Mouse (Mus musculus): ENCODE data around the gene Myo9a. TPM values are rescaled to one million over a fixed set of nuclear protein-coding genes. Genes with fewer than 3 reads are reported as not detected.

The Myo9a gene
- polyA plus RNA-seq (2015; fragmentation: Illumina TruSeq; extraction: RNeasy Lipid Tissue Mini Kit (QIAGEN cat#74804); ENCODE audit: low read depth, low replicate concordance), result 26.6 TPM

DNA sequence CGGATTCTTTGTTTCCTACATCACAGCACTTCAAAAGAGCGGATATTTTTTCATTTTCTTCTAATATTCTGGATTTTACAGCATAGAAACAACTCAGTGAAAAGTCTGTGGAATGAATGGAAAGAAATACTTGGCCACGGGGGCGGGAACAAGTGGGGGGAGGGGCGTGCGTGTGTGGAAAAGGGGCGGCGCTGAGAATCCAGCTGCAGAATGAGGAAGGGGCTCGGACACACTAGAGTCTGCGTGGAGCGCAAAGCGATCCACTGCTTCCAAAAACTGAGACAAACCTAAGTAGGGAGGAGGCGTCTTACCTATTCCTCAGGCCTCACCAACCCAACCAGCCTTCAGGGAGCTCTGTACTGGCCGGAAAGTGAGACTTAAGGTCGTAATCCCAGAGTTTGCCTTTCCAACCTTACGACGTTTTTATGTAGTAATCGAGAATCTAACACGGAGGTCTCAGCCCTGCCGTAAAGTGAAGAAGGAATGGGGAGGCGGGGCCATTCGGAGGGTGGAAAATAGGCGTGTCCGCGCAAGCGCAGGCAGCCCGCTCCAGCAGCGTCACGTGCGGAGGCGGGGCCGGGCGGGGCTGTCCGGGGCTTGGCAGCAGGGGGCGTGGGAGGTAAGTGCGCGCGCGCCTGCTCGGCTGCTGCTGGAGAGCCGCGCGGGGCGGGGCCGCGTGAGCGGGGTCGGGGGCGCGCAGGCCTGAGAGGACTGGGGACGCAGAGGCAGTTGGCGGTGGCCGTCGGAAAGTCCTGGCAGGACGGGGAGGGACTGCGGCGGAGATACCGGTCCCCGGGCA lies at the start of gene Myo9a, which contains the start of gene Senp8:
Gene Myo9a, plus strand, starts transcription at position 630 of the 799 bp plus-strand sequence.
Gene Senp8, minus strand, starts transcription at position 444 of the 799 bp plus-strand sequence.

GRCm38 (mm10) chr9:59960559-59960958 lies 209.9 kb downstream of the Myo9a start, which contains the start of gene Nr2e3:
Gene Nr2e3, minus strand, starts transcription at chr9:59960659.

Other genes starting within 250 kb of the Myo9a start
- gene Hexa, start 211.4 kb upstream of the Myo9a start, polyA plus RNA-seq (2015; fragmentation: Illumina TruSeq; extraction: RNeasy Lipid Tissue Mini Kit (QIAGEN cat#74804); ENCODE audit: low read depth, low replicate concordance), result 60.8 TPM
- 5.1 TPM for gene Tmem202, start 211.0 kb upstream of the Myo9a start, polyA plus RNA-seq (2015; fragmentation: Illumina TruSeq; extraction: RNeasy Lipid Tissue Mini Kit (QIAGEN cat#74804); ENCODE audit: low read depth, low replicate concordance)
- 18.1 TPM for gene Celf6, start 173.0 kb upstream of the Myo9a start, polyA plus RNA-seq (2015; fragmentation: Illumina TruSeq; extraction: RNeasy Lipid Tissue Mini Kit (QIAGEN cat#74804); ENCODE audit: low read depth, low replicate concordance)
- 119 TPM for gene Parp6, start 133.6 kb upstream of the Myo9a start, polyA plus RNA-seq (2015; fragmentation: Illumina TruSeq; extraction: RNeasy Lipid Tissue Mini Kit (QIAGEN cat#74804); ENCODE audit: low read depth, low replicate concordance)
- 1,370 TPM for gene Pkm, start 94.5 kb upstream of the Myo9a start, polyA plus RNA-seq (2015; fragmentation: Illumina TruSeq; extraction: RNeasy Lipid Tissue Mini Kit (QIAGEN cat#74804); ENCODE audit: low read depth, low replicate concordance)
- gene Gramd2, start 70.8 kb upstream of the Myo9a start, polyA plus RNA-seq (2015; fragmentation: Illumina TruSeq; extraction: RNeasy Lipid Tissue Mini Kit (QIAGEN cat#74804); ENCODE audit: low read depth, low replicate concordance), result 9.4 TPM
- gene Senp8, start 186 bp upstream of the Myo9a start, polyA plus RNA-seq (2015; fragmentation: Illumina TruSeq; extraction: RNeasy Lipid Tissue Mini Kit (QIAGEN cat#74804); ENCODE audit: low read depth, low replicate concordance), result 9.9 TPM
- not detected for gene Nr2e3, start 209.8 kb downstream of the Myo9a start, polyA plus RNA-seq (2015; fragmentation: Illumina TruSeq; extraction: RNeasy Lipid Tissue Mini Kit (QIAGEN cat#74804); ENCODE audit: low read depth, low replicate concordance)

Data from brain, adult 10 weeks (tissue).